Mouse (Mus musculus): ENCODE measurements around the gene Sumf1.

DNA sequence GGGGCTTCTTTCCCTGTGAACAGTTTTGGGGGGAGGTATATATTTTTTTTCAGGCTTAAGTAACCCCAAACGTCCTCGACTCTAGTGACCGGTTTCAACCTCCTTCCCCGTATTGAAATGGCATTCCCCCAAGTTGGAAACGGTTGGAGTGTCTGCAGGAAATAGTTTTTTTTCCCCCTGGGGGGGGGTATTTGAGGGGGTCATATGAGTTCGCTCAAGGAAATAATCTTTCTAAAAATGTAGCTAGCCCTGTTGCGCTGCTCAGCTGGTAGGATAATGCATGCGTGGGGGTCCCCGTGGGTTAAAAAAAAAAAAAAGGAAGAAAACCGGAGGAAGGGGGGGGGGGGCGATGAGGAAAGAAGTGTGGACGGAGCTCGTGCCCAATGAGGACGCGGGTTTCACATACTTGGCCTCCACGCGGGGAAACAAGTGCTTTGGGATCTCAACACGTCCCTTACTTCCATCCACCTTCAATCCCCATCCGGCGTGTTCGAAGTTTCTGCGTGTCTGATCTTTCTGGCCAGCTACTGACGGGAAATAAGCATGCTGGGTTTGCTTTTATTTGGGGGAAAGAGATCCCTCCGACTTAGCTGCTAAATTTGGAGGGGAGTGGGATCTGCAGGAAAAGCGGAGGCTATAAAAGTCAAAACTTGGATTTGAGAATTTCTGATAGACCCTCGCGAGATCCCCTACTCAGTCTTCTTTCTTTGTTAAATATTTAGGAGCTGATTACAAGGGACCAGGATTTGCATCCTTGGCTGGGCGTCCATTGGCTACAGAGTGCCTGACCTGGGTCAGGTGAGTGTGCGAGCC lies 28.3 kb upstream of the Sumf1 start:
- no peak for TF ChIP-seq EP300 (IDR thresholded peaks at IDR 0.05; ENCODE audit: insufficient read depth, low read depth, low read length)
- TF ChIP-seq CTCF (IDR thresholded peaks at IDR 0.05): no peak
- TF ChIP-seq POLR2A (IDR thresholded peaks at IDR 0.05; ENCODE audit: insufficient read depth, low read depth, low read length): no peak
